Mouse (Mus musculus) ES-E14 (cell line): Measurements from ENCODE around the gene Nsg2.

Experiments
- CHD2 ChIP-seq: IDR thresholded peaks from 2 replicates; pipeline ENCODE4 v1.6.1; 2014; ENCODE audit warnings: mild to moderate bottlenecking, low read depth, low read length, inconsistent platforms
- HCFC1 ChIP-seq: IDR thresholded peaks from 2 replicates; pipeline ENCODE4 v1.6.1; 2012; ENCODE audit warnings: low read length, inconsistent platforms, borderline replicate concordance; ENCODE audit not compliant: insufficient read depth
- MAFK ChIP-seq: IDR thresholded peaks from 2 replicates; pipeline ENCODE4 v1.6.1; 2014; ENCODE audit warnings: mild to moderate bottlenecking, low read depth, low read length, inconsistent platforms; ENCODE audit not compliant: insufficient read depth

DNA sequence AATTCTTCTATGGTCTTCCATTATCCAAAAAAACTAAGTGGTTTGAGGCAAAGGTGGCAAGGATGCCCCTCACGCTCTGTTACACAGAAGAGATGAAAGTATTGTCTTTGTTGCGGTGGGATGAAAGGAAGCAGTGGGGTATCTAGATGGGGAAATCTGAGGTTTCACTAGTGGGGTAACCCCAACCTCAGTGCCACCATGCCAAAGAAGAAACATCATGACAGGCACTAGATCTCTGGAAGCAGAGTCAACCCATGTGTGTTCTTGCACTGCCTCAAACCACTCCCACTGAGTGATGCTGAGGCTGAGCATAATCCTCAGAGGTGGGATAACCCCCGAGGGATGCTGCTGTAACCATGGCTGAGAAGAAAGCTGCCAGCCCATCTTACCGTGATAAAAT, 95.5 kb downstream of the Nsg2 start:
- TF ChIP-seq CHD2: no peak
- no peak for TF ChIP-seq MAFK
- TF ChIP-seq HCFC1: no peak
